Mouse (Mus musculus): ENCODE measurements around the gene Hcrtr2.

Gene Hcrtr2

DNA sequence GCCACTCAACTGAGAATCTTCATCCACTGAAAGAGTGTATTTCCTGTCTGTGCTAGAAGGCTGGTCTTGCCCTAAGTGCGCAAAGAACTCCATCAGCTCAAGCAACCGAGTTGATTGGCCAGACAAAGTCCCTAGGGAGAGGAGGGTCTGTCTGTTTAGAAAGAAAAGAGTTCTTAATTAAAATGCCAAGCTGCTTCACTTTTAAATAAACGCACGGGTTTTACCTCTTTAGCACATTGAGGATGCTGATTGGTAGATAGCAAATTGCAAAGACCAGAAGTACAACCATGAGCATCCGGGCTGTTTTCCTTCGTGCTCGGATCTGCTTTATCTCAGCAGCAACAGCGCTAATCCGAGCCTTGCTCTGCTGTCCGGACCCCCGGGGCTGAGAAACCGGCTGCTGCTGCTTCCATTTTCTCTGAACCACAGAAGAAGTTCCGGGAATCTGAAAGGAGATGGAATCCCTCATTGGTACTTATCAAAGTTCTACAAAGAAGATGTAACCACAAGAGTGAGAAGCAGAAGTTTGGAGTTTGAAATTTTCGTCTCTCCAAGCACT is 87.6 kb downstream of the Hcrtr2 start:
- no peak for DNase-seq (ENCODE audit: low spot score in 2 of 2)

DNA sequence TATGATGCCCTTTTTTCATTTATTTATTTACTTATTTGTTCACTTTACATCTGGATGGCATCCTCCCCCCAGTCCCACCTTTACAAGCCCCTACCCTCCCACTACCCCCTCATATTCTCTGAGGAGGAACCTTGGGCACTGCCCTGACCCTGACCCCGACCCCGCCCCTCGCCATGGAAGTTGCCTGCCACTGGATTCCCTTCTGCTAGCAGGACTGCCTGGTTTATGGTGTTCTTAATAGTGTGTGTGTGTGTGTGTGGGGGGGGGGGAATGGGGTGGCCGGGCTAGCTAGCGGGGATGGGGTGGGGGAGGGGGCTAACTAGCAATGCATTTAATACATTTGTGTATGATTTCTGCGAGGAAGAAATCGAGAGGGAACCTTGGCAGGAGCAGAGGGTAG is 88.8 kb downstream of the Hcrtr2 start:
- no peak for DNase-seq (ENCODE audit: low spot score in 2 of 2)

DNA sequence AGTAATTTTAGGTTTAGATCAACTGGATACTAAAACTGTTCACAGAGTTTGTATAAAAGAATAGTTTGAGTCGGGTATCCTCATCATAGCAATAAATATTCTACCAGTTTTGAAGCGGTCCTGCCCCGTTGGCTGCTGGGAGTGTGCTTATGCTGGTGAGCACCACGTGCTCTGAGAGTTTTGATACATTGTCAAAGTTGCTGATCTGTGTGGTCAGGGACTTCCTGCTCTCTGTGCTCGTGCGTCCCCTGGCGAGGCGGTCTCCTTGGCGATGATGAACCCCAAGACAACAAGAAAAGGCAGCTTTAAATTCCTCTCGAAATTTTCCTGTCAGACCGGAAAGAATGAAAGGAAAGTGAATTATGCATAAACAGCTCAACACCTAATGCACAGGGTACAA is 93.3 kb downstream of the Hcrtr2 start:
- DNase-seq (ENCODE audit: low spot score in 2 of 2), result no peak

DNA sequence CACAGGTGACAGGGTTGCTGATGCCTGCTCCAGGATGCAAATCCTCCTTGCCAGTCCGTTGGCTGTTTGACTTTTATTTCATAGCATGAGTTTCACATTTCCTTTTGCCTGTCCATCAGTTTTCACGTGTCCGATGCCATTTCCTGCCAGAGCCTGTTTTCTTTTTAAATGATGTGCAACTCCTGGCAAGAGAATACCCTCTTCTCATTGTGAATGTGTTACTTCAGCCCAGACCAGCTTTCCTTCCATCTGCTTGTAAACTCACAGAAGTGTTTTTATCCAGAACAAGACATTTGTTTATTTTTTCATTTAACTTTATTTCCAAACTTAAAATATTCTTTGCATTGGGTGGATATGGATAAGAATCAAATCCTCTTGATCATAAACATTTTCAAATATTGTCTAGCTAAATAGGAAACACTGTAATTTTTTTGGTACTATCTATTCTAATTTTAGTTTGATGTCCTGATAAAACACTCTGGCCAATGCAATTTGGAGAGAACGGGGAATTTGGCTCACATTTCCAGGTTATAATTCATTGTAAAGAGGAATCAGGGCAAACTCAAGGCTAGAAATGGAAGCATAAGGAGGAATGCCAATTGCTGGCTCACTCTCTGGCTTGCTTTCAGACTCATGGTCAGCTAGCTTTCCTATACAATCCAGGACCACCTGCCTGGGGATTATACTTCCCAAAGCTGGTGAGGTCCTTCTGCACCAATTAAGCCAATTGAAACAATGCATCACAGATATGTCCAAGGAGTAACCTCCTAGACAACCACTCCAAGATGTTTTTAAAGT is 106.3 kb downstream of the Hcrtr2 start:
- no peak for DNase-seq (ENCODE audit: low spot score in 2 of 2)

DNA sequence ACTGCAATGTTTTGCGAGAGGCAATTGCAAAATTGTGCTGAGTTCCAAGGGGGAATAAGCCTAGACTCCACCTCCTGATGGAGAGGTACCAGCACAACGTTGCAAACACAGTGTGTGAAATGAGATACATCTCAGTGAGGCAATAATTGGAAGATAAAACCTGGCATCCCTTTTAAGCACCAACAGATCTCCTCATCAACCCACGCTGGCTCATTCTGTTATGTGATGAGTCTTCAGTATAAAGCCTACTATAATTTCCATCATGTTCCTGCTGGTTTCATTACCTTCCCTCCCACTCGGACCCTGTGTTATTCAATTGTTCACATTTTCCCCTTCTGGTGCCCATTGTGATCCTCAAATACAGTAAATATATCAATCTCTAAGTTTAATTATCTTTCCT is 109.0 kb downstream of the Hcrtr2 start:
- peak in 1 of 2 experiments; percentile 3 for DNase-seq (ENCODE audit: low spot score in 2 of 2)

DNA sequence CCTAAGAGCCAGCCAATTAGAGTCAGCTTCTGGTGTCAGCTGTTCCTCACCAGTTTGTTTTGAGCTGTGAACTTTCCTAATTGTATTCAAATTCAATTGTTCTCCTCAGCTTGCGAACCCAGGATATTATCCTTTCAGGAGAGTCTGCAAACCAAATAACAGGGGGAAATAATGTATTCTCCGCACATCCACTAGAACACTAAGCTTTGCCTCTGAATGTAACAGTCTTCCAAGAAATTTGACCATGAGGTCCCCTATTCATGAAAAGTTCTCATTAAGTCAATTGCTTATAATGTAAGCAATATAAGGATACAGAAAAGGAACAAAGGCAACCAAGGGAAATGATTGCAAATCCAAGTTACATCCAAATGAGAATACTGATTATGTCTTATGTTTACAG is 110.1 kb downstream of the Hcrtr2 start, which contains the start of gene Gfral:
Gene Gfral, minus strand, starts transcription at position 101 of the 400 bp plus-strand sequence.
- DNase-seq (ENCODE audit: low spot score in 2 of 2), result no peak

DNA sequence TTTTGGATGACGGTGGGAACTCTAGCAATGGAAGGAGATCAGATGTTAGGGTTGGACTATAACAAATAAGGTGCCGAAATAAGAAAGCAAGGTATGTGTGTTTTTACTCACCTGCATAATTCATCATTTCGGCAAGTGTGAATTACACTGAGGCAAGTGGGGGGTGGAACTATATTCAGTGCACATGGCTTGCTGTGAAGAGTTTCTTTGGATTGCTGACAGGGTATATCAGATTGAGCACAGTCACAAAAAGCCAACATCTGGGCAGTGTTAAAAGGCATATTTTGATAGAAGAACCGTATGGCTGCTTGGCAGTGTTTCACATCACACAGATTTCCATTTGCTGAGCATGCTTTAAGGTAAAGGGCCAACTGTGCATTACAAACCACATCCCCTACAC is 126.7 kb downstream of the Hcrtr2 start:
- DNase-seq (ENCODE audit: low spot score in 2 of 2), result peak in 1 of 2 experiments; percentile 32

DNA sequence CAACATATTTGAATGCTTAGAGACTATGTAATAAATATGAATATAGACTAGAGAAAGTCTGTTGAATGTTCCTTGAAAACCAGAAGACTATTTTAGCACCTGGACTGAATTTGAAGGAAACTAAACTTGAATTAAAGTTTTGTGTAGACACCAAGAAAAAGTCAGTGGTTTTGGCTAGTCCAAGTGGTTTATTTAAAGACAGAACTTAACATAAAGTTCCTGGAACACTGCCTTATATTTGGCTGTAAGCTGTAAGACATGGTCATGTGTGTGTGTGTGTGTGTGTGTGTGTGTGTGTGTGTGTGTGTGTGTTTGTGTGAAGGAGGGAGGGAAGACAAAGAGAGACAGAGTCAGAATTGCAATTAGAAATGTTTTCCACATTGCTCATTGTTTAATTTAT is 144.4 kb downstream of the Hcrtr2 start:
- no peak for DNase-seq (ENCODE audit: low spot score in 2 of 2)

All from frontal cortex, postnatal 36 days (tissue).